In genomic region chr5:24730986-24731385, GRCm38 (mm10) we compare ENCODE assay signal across 9 mouse cellular contexts. TPM values are rescaled to one million over a fixed set of nuclear protein-coding genes. Genes with fewer than 3 reads are reported as not detected.
DNase-seq lines count a peak whose midpoint lies in the region; ATAC-seq and TF ChIP-seq lines count a peak whose summit lies in the region.
"Had no signal": no experiment of that assay in that cellular context is flagged by ENCODE, and none has a peak within 500 bp of the region (broad histone marks: within the 10 kb centered on the region; RNA-seq: fewer than 3 reads in every experiment).

No protein-coding gene starts in this region.

- no peaks in the 10 kb centered on the region for H3K36me3 ChIP-seq in forebrain, postnatal 0 days (ENCODE audit: insufficient read depth)
- no peaks in the 10 kb centered on the region for H3K36me3 ChIP-seq in liver, embryonic 12.5 days
- no peaks in the 10 kb centered on the region for H3K36me3 ChIP-seq in stomach, postnatal 0 days (ENCODE audit: control insufficient read depth, insufficient read depth, low read length)

- peak; percentile 36 for DNase-seq in retina, postnatal 1 day
- no peak for DNase-seq in retina, embryonic 14.5 days (ENCODE audit: low spot score)
- DNase-seq in forebrain, postnatal 0 days = no peak
- DNase-seq in stomach, postnatal 0 days (ENCODE audit: low spot score) = no peak
- DNase-seq in left cerebral cortex, adult 9 months (ENCODE audit: low spot score in 2 of 2) = no peak

- peak overlapping the region; percentile 55 for H3K4me2 ChIP-seq in forebrain, postnatal 0 days (ENCODE audit: low read depth)
- peak overlapping the region; percentile 64 for H3K4me2 ChIP-seq in liver, embryonic 12.5 days
- H3K4me2 ChIP-seq in stomach, postnatal 0 days (replicated peaks; ENCODE audit: low read depth) = peak overlapping the region; percentile 88

- H3K4me1 ChIP-seq in forebrain, postnatal 0 days (ENCODE audit: insufficient read depth) = no peaks in the 10 kb centered on the region
- H3K4me1 ChIP-seq in liver, embryonic 12.5 days = peaks cover 43% of the 10 kb centered on the region
- H3K4me1 ChIP-seq in stomach, postnatal 0 days (replicated peaks; ENCODE audit: control insufficient read depth, insufficient read depth) = peaks cover 4% of the 10 kb centered on the region; the same call in 1 of the 2 replicates

- peaks cover 24% of the 10 kb centered on the region for H3K27me3 ChIP-seq in forebrain, postnatal 0 days (ENCODE audit: insufficient read depth, low read length)
- peaks cover 56% of the 10 kb centered on the region for H3K27me3 ChIP-seq in liver, embryonic 12.5 days (replicated peaks)
- no peaks in the 10 kb centered on the region for H3K27me3 ChIP-seq in stomach, postnatal 0 days (ENCODE audit: control insufficient read depth, insufficient read depth, low read length)

- peak; percentile 57; the same call in 1 of the 2 replicates for ATAC-seq in forebrain, postnatal 0 days
- no peak for ATAC-seq in liver, embryonic 12.5 days
- peak; percentile 18; the same call in 1 of the 2 replicates for ATAC-seq in stomach, postnatal 0 days (ENCODE audit: low FRiP score, low TSS enrichment)
- ATAC-seq in CD4-positive, CD25-positive, alpha-beta regulatory T cell, adult 4 months = no peak

- TF ChIP-seq EP300 in stomach, postnatal 0 days (optimal IDR thresholded peaks at IDR 0.05) = no peak

- H3K9ac ChIP-seq in forebrain, postnatal 0 days = 0 out of 2 replicates have a peak overlapping the region, but pooled peaks have one; percentile 40
- no peak overlapping the region; the same call in 1 of the 2 replicates for H3K9ac ChIP-seq in liver, embryonic 12.5 days
- peak overlapping the region; percentile 60 for H3K9ac ChIP-seq in stomach, postnatal 0 days (ENCODE audit: low read length)

- no peaks in the 10 kb centered on the region for H3K9me3 ChIP-seq in forebrain, postnatal 0 days (ENCODE audit: low read length)
- no peaks in the 10 kb centered on the region for H3K9me3 ChIP-seq in liver, embryonic 12.5 days (replicated peaks)
- H3K9me3 ChIP-seq in stomach, postnatal 0 days (ENCODE audit: control insufficient read depth, low read length) = no peaks in the 10 kb centered on the region

- peak overlapping the region; percentile 34 for H3K4me3 ChIP-seq in forebrain, postnatal 0 days (ENCODE audit: low read depth, low read length)
- peak overlapping the region; percentile 50 for H3K4me3 ChIP-seq in liver, embryonic 12.5 days
- peak overlapping the region; percentile 50 for H3K4me3 ChIP-seq in stomach, postnatal 0 days (ENCODE audit: low read depth, low read length)

- no peak for TF ChIP-seq CTCF in forebrain, postnatal 0 days (IDR thresholded peaks at IDR 0.05; ENCODE audit: low read depth)
- no peak for TF ChIP-seq CTCF in stomach, postnatal 0 days (IDR thresholded peaks at IDR 0.05; ENCODE audit: low read depth)

- 6% methylated on average over 15 of the region's 15 CpGs for WGBS in forebrain, postnatal 0 days
- WGBS in liver, embryonic 12.5 days (ENCODE audit: insufficient replicate concordance) = 4% methylated on average over 15 of the region's 15 CpGs
- 7% methylated on average over 12 of the region's 15 CpGs for WGBS in stomach, postnatal 0 days

- H3K27ac ChIP-seq in forebrain, postnatal 0 days (ENCODE audit: low read depth, low read length) = no peak overlapping the region
- no peak overlapping the region for H3K27ac ChIP-seq in liver, embryonic 12.5 days
- H3K27ac ChIP-seq in stomach, postnatal 0 days (replicated peaks) = peak overlapping the region; percentile 18; the same call in 1 of the 2 replicates

RNA-seq across cellular contexts. Expression of gene Wdr86, which starts 0.5 kb away (rescaled TPM):
- 7.2 and 13.1 TPM in 2 replicates for total RNA-seq in forebrain, postnatal 0 days (2014; rRNA removed)
- 4.4 and 5.5 TPM in 2 replicates for polyA plus RNA-seq in forebrain, postnatal 0 days (2015; fragmentation: Nextera tagmentation; extraction: Ambion mirVana)
- 3.5 and 3.9 TPM in 2 replicates for polyA plus RNA-seq in liver, embryonic 12.5 days (2016; fragmentation: Nextera tagmentation; extraction: Ambion mirVana)
- polyA plus RNA-seq in stomach, postnatal 0 days (2015; fragmentation: Nextera tagmentation; extraction: Ambion mirVana) = 2.7 and 3.3 TPM in 2 replicates
- polyA plus RNA-seq in CD4-positive, CD25-positive, alpha-beta regulatory T cell, adult 4 months (2017; shearing (Covaris generic)) = under 1 TPM; 0.39 to 0.91 TPM
- total RNA-seq: gastrocnemius, adult 18-20 months had no signal

RNA-seq across cellular contexts. Expression of gene Crygn, which starts 26.8 kb away (rescaled TPM):
- 0.33 TPM in 1 of 2 replicates, not detected in the other for total RNA-seq in forebrain, postnatal 0 days (2014; rRNA removed)
- polyA plus RNA-seq in forebrain, postnatal 0 days (2015; fragmentation: Nextera tagmentation; extraction: Ambion mirVana) = 2.1 and 4.9 TPM in 2 replicates
- polyA plus RNA-seq in liver, embryonic 12.5 days (2016; fragmentation: Nextera tagmentation; extraction: Ambion mirVana) = 0.71 TPM in 1 of 2 replicates, not detected in the other
- 2.5 and 3.0 TPM in 2 replicates for polyA plus RNA-seq in stomach, postnatal 0 days (2015; fragmentation: Nextera tagmentation; extraction: Ambion mirVana)
- 1 to 10 TPM in 1 of 2 experiments, not detected in 1; 1.8 TPM for polyA plus RNA-seq in CD4-positive, CD25-positive, alpha-beta regulatory T cell, adult 4 months (2017; shearing (Covaris generic))
- total RNA-seq: gastrocnemius, adult 18-20 months; neutrophil, adult 5-6 weeks had no signal

RNA-seq across cellular contexts. Expression of gene Nub1, which starts 45.7 kb away (rescaled TPM):
- 88.6 TPM in 2 replicates for total RNA-seq in forebrain, postnatal 0 days (2014; rRNA removed)
- 59.4 and 61.0 TPM in 2 replicates for polyA plus RNA-seq in forebrain, postnatal 0 days (2015; fragmentation: Nextera tagmentation; extraction: Ambion mirVana)
- 16.9 and 17.5 TPM in 2 replicates for polyA plus RNA-seq in liver, embryonic 12.5 days (2016; fragmentation: Nextera tagmentation; extraction: Ambion mirVana)
- 18.5 and 20.4 TPM in 2 replicates for polyA plus RNA-seq in stomach, postnatal 0 days (2015; fragmentation: Nextera tagmentation; extraction: Ambion mirVana)
- polyA plus RNA-seq in CD4-positive, CD25-positive, alpha-beta regulatory T cell, adult 4 months (2017; shearing (Covaris generic)) = 100 to 1,000 TPM in 1 of 2 experiments, 10 to 100 TPM in 1; 83.4 to 107 TPM

Comparison
In these comparisons a context has a peak if more than half of its experiments do, and no peak if none do; other contexts are left out.
1. ATAC-seq: peak in forebrain, postnatal 0 days (single experiment) and stomach, postnatal 0 days (single experiment); none in liver, embryonic 12.5 days (single experiment) and CD4-positive, CD25-positive, alpha-beta regulatory T cell, adult 4 months (single experiment).
2. Peak in every context shown above with its lines, with median percentiles within 50 percentile points of each other: H3K4me2 ChIP-seq and H3K4me3 ChIP-seq.